Mouse (Mus musculus): ENCODE data around the gene Sost. TPM values are rescaled to one million over a fixed set of nuclear protein-coding genes. Genes with fewer than 3 reads are reported as not detected.
"Not testable (repeated sequence)": the region's sequence is repeated elsewhere in the genome, so short reads cannot be mapped to it uniquely, and the experiment has no call there.

Sost gene
- polyA plus RNA-seq, 1 experiment from 2014 or later = 0.36 TPM

DNA sequence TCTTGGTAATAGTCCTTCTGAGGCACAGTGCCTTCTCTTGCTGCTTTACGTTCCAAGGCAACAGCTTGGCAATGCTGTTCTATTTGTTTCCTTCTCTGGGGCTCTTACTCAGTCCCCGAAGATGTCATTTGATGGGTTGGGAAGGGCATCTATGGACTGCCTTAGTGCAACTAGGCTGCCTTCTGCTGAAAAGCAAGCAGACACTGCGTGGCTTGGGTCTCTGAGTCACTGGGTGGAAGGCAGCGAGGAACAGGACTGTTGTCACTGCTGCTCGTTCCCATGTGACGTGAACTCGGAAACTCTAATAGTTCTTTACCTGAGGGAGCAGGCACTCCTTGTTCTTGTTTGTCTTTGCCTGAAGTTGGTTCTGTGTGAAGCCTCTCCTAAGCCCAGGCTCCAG lies 29.1 kb upstream of the Sost start:
- Histone ChIP-seq H3K4me3 (no peak overlapping the region), H3K36me3 (no peaks in the 10 kb centered on the region), H3K4me1 (peaks cover 10% of the 10 kb centered on the region), H3K9me3 (no peaks in the 10 kb centered on the region), H3K27ac (no peak overlapping the region), H3K27me3 (ENCODE audit: insufficient read depth, poor library complexity, severe bottlenecking) (no peaks in the 10 kb centered on the region)
- 80% methylated on average over 7 of the region's 7 CpGs for WGBS
- no peak for DNase-seq (ENCODE audit: low spot score)

DNA sequence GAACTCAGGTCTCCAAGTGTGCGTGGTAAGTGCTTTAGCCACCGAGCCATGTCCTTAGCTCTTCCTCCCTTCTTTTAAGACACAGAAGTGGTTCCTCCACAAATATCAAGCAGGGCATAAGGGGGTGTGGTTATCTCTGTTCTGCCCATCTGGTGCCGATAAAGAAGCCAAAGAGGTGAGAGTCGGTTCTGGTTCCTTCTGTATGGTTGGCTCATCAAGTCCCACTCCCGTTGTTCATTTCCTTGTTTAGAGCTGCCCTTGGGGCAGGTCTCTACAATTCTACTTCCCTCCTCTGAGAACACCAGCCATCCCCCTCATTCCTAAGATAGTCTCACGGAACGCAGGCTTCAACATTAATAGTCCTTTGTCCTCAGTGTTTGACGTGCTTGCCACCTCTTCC lies 27.3 kb upstream of the Sost start:
- no peaks in the 10 kb centered on the region for H3K36me3 ChIP-seq
- DNase-seq (ENCODE audit: low spot score) = no peak
- 43% methylated on average over 8 of the region's 8 CpGs for WGBS
- H3K27ac ChIP-seq = no peak overlapping the region
- H3K9me3 ChIP-seq = no peaks in the 10 kb centered on the region
- H3K27me3 ChIP-seq (ENCODE audit: insufficient read depth, poor library complexity, severe bottlenecking) = no peaks in the 10 kb centered on the region
- H3K4me1 ChIP-seq = peaks cover 5% of the 10 kb centered on the region; the same call in 1 of the 2 replicates
- H3K4me3 ChIP-seq = no peak overlapping the region

- peaks cover 16% of the 10 kb centered on the region for H3K27me3 ChIP-seq (ENCODE audit: insufficient read depth, poor library complexity, severe bottlenecking)
- H3K9me3 ChIP-seq = no peaks in the 10 kb centered on the region
- H3K36me3 ChIP-seq = no peaks in the 10 kb centered on the region
- DNase-seq (ENCODE audit: low spot score) = no peak
- 85% methylated on average over 7 of the region's 7 CpGs for WGBS
- H3K4me1 ChIP-seq = peaks cover 5% of the 10 kb centered on the region; the same call in 1 of the 2 replicates
- no peak overlapping the region for H3K27ac ChIP-seq
- no peak overlapping the region for H3K4me3 ChIP-seq
Measured at GRCm38 (mm10) chr11:101992411-101992810, 25.6 kb upstream of the Sost start.

- 70% methylated on average over 3 of the region's 3 CpGs for WGBS
- no peak overlapping the region for H3K4me3 ChIP-seq
- peaks cover 5% of the 10 kb centered on the region; the same call in 1 of the 2 replicates for H3K4me1 ChIP-seq
- H3K27ac ChIP-seq = no peak overlapping the region
- DNase-seq (ENCODE audit: low spot score) = no peak
- no peaks in the 10 kb centered on the region for H3K9me3 ChIP-seq
- peaks cover 22% of the 10 kb centered on the region for H3K27me3 ChIP-seq (ENCODE audit: insufficient read depth, poor library complexity, severe bottlenecking)
- no peaks in the 10 kb centered on the region for H3K36me3 ChIP-seq
Measured at GRCm38 (mm10) chr11:101991813-101992212, 25.0 kb upstream of the Sost start.

DNA sequence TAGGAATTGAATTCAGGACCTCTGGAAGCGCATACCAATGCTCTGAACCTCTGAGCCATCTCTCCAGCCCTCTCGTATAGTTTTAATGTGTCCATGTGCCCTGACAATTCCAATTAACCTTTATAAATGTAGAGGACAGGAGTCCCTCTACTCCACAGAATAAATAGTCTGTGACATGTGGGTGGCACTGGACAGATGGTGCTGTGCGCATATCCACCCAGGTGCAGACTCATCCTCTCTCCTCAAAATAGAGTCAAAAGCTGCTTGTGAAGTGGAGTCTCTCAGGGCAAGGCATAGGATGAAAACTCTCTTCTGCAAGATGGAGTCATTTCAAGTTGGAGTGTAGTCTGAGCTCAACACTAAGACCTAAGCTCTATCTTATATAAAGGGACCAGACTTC lies 23.4 kb upstream of the Sost start:
- H3K4me1 ChIP-seq = peaks cover 5% of the 10 kb centered on the region; the same call in 1 of the 2 replicates
- H3K27me3 ChIP-seq (ENCODE audit: insufficient read depth, poor library complexity, severe bottlenecking) = peaks cover 22% of the 10 kb centered on the region
- no peaks in the 10 kb centered on the region for H3K9me3 ChIP-seq
- no peaks in the 10 kb centered on the region for H3K36me3 ChIP-seq
- no peak overlapping the region for H3K27ac ChIP-seq
- DNase-seq (ENCODE audit: low spot score) = no peak
- WGBS = 91% methylated on average over 3 of the region's 3 CpGs
- no peak overlapping the region for H3K4me3 ChIP-seq

DNA sequence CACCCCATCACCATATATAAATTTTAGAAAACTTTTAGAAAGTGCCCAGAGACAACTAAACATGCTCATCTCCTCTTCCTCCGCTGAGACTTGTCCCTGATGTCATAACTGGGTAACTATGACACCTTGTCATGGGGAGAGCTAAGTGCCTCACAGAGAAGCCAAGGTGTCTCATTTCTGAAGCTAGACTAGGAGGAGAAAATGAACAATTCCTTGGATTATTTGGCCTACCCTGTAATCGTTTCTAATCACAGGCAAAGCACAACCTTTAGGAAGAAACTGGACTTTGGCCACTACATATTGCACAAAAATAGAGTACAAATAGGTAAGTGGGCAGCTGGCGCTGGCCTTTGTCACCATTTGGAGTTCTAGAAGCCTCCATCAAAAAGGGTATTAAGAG lies 20.1 kb upstream of the Sost start, which contains the start of gene Dusp3:
Gene Dusp3, minus strand, starts transcription at position 101 of the 400 bp plus-strand sequence.
- Histone ChIP-seq H3K4me1 (peaks cover 27% of the 10 kb centered on the region), H3K4me3 (no peak within 1 kb of the TSS), H3K9me3 (no peaks in the 10 kb centered on the region), H3K27ac (no peak within 1 kb of the TSS), H3K27me3 (ENCODE audit: insufficient read depth, poor library complexity, severe bottlenecking) (peaks cover 22% of the 10 kb centered on the region), H3K36me3 (peaks cover under 1% of the 10 kb centered on the region; the same call in 1 of the 2 replicates)
- DNase-seq (ENCODE audit: low spot score) = no peak
- 80% methylated on average over 3 of the region's 3 CpGs for WGBS

DNA sequence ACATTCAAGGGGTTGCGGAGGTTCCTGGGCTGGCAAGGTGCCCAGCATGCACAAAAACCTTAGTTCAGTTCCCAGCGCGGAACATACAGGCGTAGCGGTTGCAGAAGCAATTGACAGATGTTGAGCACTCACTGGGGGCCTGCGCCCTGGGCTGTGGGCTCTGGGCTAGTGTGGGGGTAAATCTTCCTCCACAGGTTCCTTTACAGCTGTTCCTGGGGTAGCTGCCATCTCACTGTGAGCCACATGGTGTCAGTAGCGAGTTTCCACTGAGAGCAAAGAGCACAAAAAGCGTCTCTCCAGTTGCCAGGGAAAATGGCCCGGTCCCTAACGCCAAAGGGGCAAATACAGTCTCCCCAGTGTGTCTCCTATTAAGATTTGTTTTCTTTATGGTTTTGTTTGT lies 19.2 kb upstream of the Sost start:
- no peak overlapping the region for H3K4me3 ChIP-seq
- 10% methylated on average over 10 of the region's 10 CpGs for WGBS
- no peaks in the 10 kb centered on the region for H3K9me3 ChIP-seq
- DNase-seq (ENCODE audit: low spot score) = peak; percentile 92
- no peak overlapping the region for H3K27ac ChIP-seq
- H3K27me3 ChIP-seq (ENCODE audit: insufficient read depth, poor library complexity, severe bottlenecking) = peaks cover 22% of the 10 kb centered on the region
- peaks cover 10% of the 10 kb centered on the region for H3K36me3 ChIP-seq
- H3K4me1 ChIP-seq = peaks cover 34% of the 10 kb centered on the region

- not testable (repeated sequence) for DNase-seq (ENCODE audit: low spot score); H3K27ac ChIP-seq; H3K4me3 ChIP-seq; H3K9me3 ChIP-seq
- 69% methylated on average over 6 of the region's 6 CpGs for WGBS
- peaks cover 15% of the 10 kb centered on the region for H3K36me3 ChIP-seq
- H3K27me3 ChIP-seq (ENCODE audit: insufficient read depth, poor library complexity, severe bottlenecking) = peaks cover 22% of the 10 kb centered on the region
- peaks cover 34% of the 10 kb centered on the region for H3K4me1 ChIP-seq
Measured at GRCm38 (mm10) chr11:101985450-101985849, 18.6 kb upstream of the Sost start.

DNA sequence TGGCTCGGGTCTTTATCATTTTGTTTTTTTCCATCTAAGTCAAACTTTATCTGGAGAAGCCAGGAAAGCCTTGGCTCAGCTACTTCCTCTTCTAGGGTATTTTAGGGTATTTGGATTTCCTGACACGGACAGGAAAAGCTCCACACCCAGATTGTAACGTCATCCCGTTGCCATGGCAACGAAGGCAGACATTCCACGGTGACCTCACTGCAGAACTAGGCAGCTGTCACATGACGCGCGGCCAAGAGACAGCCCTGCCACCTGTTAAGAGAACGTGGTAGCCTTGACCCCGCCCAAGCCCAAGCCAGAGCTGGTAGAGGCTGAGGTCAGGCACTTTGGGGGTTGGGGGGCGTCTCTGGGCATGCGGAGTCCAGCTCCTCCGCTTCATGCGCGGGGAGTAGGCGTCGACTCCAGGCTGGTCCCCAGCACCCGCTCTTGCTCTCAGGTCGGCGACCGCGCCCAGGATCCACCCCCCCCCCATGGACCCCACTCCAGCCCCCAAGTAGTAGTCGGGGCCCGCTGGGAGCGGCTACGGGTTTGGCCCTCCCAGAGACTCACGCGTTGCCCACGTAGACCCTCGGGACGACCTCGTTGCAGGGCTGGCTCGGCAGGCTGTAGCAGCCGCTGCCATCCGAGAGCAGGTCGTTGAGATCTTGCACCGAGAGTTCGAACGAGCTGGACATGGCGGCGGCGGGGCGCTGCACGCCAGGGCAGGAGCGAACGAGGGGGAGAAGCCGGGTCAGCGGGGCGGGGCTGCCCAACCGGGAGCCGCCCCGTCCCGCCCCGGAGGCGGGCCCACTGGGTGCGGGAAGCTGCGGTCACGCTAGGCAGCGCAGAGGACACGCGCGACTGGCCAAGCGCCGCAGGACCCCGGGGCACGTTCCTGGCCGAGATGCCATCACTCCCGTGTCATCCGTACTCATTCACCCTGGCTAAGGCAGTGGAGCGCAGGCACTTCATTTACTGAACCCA lies 17.5 kb upstream of the Sost start, which contains the start of gene Cfap97d1:
Gene Cfap97d1, plus strand, starts transcription at position 226 of the 972 bp plus-strand sequence.
- peaks cover 26% of the 10 kb centered on the region for H3K36me3 ChIP-seq
- peaks cover 22% of the 10 kb centered on the region for H3K27me3 ChIP-seq (ENCODE audit: insufficient read depth, poor library complexity, severe bottlenecking)
- peak within 1 kb of the TSS; percentile 87 for H3K4me3 ChIP-seq
- no peaks in the 10 kb centered on the region for H3K9me3 ChIP-seq
- WGBS = under 1% methylated on average over 71 of the region's 71 CpGs
- peak within 1 kb of the TSS; percentile 96 for H3K27ac ChIP-seq
- peak; percentile 98 for DNase-seq (ENCODE audit: low spot score)
- H3K4me1 ChIP-seq = peaks cover 34% of the 10 kb centered on the region

- 55% methylated on average over 10 of the region's 10 CpGs for WGBS
- Histone ChIP-seq H3K9me3 (no peaks in the 10 kb centered on the region), H3K27ac (peak overlapping the region; percentile 96), H3K27me3 (ENCODE audit: insufficient read depth, poor library complexity, severe bottlenecking) (peaks cover 17% of the 10 kb centered on the region), H3K4me3 (peak overlapping the region; percentile 87), H3K4me1 (peaks cover 35% of the 10 kb centered on the region), H3K36me3 (peaks cover 34% of the 10 kb centered on the region)
- no peak for DNase-seq (ENCODE audit: low spot score)
Measured at GRCm38 (mm10) chr11:101983431-101983921, 16.7 kb upstream of the Sost start.

GRCm38 (mm10) chr11:101982981-101983411 lies 16.2 kb upstream of the Sost start:
- peak overlapping the region; percentile 96 for H3K27ac ChIP-seq
- H3K4me3 ChIP-seq = peak overlapping the region; percentile 87
- H3K4me1 ChIP-seq = peaks cover 40% of the 10 kb centered on the region
- WGBS = 35% methylated on average over 6 of the region's 6 CpGs
- H3K27me3 ChIP-seq (ENCODE audit: insufficient read depth, poor library complexity, severe bottlenecking) = peaks cover 12% of the 10 kb centered on the region
- peaks cover 39% of the 10 kb centered on the region for H3K36me3 ChIP-seq
- no peaks in the 10 kb centered on the region for H3K9me3 ChIP-seq
- DNase-seq (ENCODE audit: low spot score) = no peak

DNA sequence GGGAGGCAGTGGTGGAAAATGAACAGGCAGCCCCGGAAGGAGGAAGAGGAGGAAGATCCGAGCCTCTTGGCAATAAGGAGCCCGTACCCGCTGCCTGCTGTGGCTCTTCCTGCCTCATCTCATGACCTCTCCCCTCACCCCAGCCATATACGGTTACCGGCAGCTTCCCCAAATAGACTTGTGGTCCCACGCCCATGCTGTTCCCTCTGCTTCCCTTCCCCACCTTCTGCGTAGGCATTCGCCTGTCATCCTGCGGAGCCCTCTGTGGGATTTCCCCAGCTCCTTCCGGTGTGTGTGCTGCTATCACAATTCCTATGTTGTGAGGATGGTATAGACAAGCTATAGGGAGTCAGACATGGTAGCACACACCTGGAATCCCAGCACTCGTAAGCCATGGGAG lies 15.0 kb upstream of the Sost start:
- H3K4me3 ChIP-seq = no peak overlapping the region; the same call in 1 of the 2 replicates
- H3K27me3 ChIP-seq (ENCODE audit: insufficient read depth, poor library complexity, severe bottlenecking) = peaks cover under 1% of the 10 kb centered on the region; the same call in 1 of the 2 replicates
- peaks cover 47% of the 10 kb centered on the region for H3K4me1 ChIP-seq
- WGBS = 59% methylated on average over 12 of the region's 12 CpGs
- DNase-seq (ENCODE audit: low spot score) = no peak
- no peaks in the 10 kb centered on the region for H3K9me3 ChIP-seq
- H3K36me3 ChIP-seq = peaks cover 50% of the 10 kb centered on the region
- peak overlapping the region; percentile 66 for H3K27ac ChIP-seq

GRCm38 (mm10) chr11:101980603-101981157 lies 13.9 kb upstream of the Sost start:
- H3K36me3 ChIP-seq = peaks cover 60% of the 10 kb centered on the region
- WGBS = 81% methylated on average over 9 of the region's 9 CpGs

More at GRCm38 (mm10) chr11:101980603-101981157, 13.9 kb upstream of the Sost start:
- DNase-seq (ENCODE audit: low spot score) = no peak
- no peaks in the 10 kb centered on the region for H3K9me3 ChIP-seq
- H3K27ac ChIP-seq = no peak overlapping the region
- no peaks in the 10 kb centered on the region for H3K27me3 ChIP-seq (ENCODE audit: insufficient read depth, poor library complexity, severe bottlenecking)
- H3K4me1 ChIP-seq = peaks cover 47% of the 10 kb centered on the region
- H3K4me3 ChIP-seq = no peak overlapping the region

Data from heart, embryonic 10.5 days (tissue).